Mouse (Mus musculus) right cerebral cortex, postnatal 10 days (tissue): ENCODE data around the gene Dmc1.
A peak's percentile ranks its signal among the peaks of the same experiment; 100 is the strongest.

Experiments used
- DNase-seq, 2 experiments: peaks; one replicate each; pipeline ENCODE4 v3.0.0; 2021; ENCODE audit warnings: low spot score in 2 of 2

Gene Dmc1

DNA sequence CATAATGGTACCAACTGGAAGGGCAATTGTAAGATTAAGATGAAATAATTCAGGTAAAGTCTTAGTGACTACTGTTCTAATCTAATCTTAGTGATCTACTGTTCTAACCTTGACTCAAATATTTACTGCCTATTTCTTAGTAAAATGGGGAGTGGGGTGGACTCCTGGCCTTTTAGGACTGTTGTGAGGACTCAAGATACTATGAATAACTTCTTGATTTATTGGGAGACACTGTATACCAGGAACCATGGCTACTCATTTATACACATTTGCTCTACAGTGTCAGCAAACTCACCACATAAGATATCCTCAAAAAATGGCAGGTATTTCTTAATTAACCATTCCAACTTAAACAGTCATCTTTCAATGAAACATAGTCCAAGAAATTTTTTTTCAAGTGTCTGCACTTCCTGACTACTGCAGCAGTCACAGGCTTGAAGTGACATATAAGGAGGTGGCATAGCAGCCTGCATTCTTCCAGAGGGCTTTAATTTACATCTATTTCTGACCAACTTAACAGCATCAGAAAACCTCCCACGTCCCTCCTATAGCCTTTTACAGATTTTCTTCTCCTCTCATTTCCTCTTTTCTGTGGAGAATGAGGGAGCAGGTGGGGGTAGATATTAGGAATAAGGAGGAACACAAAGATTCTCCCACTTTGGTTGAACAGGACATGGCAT, 29.2 kb downstream of the Dmc1 start:
- no peak for DNase-seq

DNA sequence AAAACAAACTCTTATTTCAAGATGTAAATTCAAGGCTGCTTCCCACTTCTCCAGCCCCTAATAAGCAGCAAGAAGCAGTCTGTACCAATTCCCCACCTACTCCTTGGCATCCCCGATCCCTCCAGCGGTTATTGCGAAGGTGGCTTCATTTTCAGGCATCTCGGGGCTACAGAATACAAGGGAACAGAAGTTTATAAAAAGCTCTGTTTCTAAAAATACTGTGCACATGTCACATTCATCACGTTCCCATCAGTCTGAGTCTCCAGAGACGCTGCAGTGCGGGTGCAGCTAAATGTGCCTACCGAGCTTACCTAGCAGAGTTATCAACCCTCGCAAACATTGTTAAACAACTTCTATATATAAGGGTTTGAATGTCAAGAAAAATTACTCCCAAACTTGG, 42.5 kb downstream of the Dmc1 start:
- DNase-seq = peak; percentile 62 to 68

DNA sequence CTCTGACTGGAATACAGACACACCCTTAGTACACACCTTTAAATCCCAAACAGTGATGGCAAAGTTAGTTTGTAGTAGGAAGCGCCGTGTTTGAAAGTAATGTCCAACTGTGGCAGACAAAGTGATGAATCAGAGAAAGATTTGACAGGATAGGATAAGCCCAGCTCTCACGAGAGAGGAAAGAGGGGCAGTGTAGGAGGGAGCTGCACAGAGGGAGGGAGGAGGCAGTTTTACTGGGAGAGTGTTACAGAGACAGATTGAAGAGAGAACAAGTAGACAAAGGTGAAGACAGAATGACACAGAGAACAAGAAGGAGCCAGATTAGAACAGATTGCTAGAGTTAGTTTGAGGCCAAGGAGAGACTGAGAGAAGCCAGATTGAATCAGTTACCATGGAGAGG, 45.3 kb downstream of the Dmc1 start:
- DNase-seq = no peak

DNA sequence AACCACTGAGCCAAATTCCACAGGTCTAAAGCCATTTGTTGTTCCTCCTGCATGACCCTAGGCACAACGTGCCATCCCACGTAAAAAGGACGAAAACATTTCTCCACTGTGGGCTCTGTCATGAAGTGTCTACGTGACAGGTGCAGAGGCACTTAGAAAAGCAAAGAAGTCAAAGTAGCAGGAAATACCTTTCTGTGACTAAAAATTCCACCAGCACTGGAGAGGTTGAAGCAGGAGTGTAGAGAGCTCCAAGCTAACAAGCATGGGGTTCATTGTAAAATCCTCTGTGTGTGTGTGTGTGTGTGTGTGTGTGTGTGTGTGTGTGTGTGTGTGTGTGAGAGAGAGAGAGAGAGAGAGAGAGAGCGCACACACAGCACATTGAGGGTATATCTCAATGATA, 52.3 kb downstream of the Dmc1 start:
- DNase-seq = no peak

DNA sequence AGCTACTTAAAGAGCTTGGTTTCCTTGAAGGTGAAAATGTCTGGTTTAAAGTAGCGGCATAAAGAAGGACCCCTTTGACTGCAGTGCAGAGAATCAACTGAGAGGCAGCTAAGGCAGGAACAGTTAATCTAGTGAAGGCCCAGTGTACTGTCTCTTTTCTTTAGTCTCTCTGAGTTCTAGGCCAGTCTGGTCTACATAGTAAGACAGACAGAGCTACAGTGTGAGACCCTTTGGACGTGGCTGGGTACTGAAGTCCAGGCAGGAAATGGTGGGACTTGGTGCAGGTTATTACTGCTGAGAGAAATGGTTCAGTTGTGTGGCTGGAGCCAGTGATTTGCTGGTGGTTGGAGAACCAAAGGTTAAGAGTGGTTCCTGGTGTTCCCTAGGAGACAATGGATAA, 56.7 kb downstream of the Dmc1 start:
- no peak for DNase-seq

DNA sequence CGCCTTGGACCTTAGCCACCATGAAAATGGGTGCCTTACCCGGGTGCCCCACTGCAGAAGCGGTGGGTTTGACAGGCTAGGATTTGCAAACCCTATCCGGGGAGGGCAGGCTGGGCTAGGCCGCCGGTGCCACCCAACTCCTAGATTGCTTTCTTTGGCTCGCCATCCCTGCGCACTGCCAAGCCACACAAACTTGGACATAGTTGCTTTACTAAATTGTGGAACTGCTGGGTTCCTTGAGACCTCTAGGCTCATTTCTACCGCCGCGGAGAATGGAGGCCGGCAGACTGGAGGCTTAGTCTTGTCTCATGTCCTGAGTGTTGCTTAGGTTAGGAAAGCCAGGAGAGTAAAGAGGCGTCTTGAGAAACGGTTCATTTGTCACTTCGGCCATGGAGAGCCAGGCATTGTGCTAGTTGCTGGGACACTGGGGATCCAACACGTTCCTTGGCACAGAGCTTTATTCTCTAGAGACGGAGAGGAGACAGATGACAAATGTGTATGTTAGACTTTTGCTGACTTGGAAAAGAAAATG, 57.6 kb downstream of the Dmc1 start:
- no peak for DNase-seq

DNA sequence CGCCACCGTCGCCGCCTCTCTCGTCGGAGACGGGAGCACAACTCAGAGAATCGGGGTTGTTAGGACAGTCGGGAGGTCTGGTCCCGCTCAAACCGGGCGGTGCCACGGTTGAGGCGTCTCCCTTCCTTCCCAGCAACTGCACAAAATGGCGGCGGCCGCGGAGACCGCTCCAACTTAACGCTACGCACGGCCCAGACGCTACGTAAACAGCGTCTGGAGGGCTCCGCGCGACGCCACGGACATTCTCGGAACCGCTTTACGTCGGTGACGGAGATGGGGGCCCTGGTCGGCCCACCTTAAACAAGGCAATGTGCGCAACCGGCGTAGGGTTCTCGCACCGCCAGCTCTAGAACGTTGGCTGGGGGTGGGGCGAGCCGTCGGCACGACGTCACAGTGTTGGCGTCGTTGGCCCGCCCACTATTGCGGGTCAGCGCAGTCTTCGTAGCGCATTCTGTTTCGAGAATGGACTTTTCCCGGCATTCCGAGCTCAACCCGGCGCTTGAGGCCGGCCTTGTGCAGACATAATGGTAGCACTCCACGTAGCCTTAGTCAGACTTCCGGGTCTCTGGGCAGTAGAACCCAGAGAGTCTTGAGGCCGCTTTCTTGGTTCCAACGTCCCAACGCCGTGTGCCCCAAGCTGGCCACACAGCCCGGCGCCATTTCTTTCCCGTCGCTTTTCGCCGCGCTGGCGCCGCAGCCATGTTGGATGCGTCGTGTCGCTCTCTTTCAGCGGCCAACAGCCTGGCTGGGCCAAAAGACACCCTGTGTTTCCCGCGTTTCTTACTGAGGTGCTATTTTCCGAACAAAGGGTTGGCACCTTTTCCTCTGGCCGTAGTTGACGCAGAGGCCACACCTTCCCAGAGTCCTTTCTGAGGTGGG, 58.3 kb downstream of the Dmc1 start, which contains the start of gene Ddx17:
Gene Ddx17, minus strand, starts transcription at position 332 of the 879 bp plus-strand sequence.
- DNase-seq = peak; percentile 98 to 99

DNA sequence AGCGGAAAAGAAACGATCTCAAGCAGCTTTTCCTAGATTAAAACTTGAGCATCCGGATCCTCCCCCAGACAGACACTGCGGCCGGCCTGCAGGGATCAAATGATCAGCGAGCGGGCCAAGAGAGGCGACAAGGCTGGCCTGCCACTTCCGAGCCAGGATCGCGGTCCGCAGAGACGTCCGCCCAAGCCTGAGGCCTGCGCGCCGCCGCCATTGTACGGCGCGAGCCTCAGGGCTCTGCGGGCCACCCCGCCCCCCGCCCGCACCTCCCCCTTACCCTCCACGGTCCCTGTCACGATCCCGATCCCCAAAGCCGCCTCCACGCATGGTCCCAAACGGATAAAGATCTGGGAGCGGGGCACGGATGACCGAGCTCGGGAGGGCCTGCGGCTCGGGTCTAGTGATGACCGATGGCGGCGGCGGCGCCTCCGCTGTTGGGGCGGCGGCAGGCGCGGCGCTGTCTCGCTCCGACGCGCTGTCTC, 58.9 kb downstream of the Dmc1 start:
- DNase-seq = peak; percentile 65

DNA sequence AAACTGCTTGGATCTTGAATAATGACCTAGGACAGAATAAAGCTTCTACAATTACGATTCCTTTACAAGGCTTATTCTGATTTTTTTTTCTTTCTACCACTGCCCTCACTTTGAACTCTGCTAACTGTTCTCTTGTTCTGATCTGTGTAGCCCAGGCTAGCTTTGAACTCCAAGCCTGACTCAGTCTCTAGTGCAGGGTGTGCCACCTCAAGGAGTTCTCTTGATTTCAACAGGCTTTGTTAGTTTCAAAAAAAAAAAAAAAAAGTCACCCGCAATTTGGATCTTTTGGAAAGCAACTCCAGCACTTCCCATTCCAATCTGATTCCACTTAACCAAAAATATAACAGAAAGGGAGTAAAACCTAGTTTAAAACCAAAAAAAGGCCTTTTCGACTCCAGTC, 59.4 kb downstream of the Dmc1 start:
- DNase-seq = no peak

DNA sequence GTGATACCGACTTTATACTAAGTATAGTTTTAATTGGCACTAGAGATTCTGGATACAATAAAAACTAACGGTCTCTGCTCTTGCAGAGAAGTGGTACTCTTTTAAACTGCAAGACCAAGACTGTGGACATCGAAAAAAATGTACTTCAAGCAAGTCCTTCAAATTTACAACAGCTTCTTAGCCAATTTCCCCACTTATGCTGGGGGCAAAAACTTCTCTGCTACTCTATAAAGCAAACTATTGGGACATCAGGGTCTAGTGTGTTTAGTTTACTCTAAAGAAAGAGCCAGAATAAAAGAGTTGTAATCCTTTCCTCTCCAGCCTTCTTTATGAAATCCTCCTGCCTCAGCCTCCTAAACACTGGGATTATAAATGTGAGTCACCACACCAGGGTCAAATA, 60.9 kb downstream of the Dmc1 start:
- no peak for DNase-seq

DNA sequence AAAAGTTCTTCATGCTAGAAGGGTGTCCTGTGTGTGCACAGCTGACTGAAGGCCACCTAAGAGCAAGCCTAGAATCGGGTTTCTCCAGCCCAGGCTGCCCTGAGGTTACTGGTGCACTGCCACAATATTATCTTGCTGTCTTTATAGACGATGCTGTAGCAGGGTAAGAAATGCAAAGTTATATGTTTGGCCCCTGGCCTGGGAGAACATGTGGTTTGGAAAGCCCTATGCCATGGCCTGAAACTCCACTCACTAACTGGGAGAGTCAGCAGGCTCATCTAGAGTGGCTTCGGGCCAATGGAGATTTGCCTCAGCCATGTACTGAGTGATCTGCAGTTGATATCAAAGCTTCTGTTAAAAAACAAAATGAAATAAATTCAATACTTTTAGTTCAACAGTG, 71.1 kb downstream of the Dmc1 start:
- no peak for DNase-seq

DNA sequence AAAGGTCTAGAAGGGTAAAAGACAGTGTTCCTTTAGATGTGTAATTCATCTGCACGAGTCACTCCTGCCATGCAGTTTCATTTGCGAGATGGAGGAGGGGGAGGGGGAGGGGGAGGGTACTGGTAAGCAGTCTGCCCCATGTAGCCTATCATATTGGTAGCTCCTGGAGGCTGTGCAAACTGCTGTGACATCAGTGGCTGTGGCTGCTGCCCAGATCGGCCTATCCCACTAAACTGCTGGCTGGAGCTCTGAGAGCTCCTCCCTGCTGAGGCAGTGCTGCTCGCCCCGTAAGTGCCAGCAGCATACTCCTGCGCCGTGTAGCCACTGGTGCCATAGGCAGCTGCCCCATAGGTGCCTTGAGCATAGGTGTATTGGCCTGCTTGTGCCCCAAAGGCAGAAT, 75.0 kb downstream of the Dmc1 start:
- no peak for DNase-seq

DNA sequence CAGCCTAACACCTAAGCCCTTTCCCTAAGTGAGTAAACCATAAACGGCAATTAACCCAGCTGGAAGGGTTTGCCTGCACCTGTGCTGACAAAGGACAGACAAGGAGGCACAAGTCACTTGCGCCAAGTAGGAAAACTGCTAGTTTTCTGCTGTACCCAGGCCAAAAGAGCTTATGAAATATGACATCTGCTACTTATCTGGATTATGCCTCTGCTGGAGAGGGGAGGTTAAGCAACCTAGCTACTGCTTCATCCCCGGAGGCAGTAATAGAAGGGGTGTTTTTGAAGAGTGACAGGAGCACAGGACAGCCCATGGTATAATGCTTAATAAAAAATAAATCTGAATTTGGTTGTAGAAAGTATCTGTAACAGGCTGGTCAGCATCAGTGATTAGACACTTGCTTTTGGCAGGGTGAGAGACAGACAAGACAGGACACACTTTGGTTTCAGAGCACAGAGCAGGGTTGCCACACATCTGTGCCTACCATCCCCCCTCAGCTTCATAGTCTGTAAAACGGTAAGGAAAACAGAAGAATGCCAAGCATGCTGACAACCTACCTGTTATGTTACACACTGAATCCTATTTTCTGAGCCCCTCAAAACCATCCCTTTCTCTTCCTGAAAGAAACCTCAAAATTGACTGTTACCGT, 76.8 kb downstream of the Dmc1 start:
- DNase-seq = no peak

DNA sequence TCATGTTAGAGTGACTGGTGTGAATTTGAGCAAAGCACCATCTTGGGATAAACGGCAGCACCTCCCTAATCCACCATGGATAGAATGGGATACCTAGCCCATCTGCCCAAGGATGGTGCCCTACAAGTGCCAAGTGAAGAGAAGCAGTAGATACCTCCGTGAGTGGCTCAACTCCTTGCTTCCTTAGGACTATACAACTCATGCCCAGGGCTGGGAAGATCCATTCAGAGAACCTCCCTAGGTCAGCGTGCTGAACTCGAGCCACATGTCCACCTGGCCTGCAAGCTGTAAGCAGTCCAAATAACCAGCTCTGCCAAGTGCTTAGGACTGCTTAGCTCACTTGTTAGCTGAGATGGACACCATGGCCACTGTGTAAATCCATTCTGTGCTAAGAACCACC, 77.7 kb downstream of the Dmc1 start:
- DNase-seq = no peak

DNA sequence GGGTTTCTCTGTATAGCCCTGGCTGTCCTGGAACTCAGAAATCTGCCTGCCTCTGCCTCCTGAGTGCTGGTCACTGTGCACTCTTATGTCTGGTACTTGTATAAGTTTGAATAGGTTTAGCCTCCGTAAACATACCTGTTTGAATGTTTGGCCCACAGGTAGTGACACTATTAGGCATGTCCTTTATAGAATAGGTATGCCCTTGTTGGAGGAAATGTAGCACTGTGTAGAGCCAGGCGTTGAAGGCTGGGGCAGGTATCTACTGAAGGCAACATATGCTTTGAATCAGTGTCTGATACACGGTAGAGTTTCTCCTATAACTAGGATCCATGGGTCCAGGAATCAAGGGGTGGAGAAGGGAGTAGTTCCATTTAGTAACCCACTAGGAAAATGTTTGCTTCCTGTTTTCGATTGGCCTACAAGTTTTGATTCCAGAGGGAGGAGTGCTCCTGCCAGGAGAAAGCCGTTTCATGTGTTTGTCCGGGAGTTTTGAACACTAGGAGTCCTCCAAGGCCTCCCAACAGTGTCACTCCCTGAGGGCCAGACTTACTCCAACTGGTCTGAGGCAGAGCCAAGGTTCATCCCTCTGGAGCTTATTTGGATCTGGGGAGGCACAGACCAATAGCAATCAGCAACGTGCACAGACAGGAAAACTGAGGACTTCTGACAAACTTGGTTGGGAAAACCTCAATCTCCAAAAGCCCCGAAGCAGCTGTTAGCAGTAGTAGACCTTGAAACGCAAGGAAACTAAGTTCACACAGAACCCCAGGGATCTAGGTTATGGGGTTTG, 78.7 kb downstream of the Dmc1 start:
- no peak for DNase-seq

DNA sequence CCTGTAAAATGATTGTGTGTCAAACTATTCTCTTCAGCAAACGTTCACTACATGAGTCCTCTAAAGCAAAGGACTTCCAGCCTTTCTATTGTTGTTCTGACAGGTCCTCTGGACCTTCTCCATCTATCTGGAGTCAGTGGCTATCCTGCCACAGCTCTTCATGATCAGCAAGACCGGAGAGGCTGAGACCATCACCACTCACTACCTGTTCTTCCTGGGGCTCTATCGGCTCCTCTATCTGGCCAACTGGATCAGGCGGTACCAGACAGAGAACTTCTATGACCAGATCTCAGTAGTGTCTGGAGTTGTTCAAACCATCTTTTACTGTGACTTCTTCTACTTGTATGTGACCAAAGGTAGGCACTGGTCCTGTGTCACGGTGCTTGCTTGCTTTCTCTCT, 79.3 kb downstream of the Dmc1 start:
- no peak for DNase-seq

DNA sequence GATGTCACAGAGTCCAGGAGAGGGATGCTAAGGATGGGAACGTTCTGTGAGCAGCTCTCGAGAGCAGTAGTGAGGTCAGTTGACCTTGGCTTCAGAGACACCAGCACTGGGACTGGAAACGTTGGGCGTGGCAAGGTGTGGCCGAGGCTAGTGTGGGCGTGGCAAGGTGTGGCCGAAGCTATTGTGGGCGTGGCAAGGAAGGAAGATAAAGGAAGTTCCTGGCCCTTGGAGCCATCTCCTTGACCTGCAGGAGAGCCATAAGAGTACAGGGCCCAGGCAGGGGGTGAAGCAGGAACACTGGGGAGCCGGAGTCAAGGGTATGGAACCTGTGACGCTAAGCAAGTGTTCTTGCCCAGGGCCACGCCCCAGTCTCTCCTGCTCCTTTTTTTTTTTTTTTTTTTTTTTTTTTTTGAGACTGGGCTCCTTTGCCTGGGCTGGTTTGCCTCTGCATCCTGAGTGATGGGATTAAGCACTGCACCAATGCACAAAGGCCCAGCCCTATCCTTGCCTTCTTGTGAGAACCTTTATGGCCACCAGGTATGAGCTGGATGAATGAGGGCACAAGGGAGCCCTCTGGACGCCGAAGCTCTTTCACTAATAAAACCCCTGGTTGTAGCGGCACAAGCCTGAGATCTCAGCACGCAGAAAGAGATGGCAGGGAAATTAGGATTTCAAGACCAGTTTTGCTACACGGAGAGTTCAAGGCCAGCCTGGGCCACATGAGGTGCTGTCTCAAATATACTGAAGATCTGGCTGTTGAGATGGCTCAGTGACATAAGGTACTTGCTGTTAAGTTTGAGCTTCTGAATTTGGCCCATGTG, 85.3 kb downstream of the Dmc1 start:
- DNase-seq = no peak

DNA sequence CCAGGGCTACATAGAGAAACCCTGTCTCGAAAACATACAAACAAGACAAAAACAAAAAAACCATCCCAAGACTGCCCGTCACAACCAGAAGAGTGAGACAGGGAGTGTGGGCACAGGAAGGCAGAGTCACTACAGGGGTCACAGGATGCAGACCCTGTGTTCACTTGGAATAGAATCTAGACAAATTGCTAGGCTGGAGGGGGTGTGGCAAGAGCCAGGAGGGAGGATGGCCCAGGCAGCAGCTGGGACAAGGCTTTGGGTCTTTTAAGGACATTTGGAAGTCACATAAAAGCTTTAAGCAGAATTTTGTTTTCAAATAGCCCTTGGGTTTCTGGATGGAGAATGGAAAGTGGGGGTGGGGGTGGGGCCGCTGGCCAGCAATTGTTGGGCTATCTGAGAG, 86.3 kb downstream of the Dmc1 start:
- no peak for DNase-seq

DNA sequence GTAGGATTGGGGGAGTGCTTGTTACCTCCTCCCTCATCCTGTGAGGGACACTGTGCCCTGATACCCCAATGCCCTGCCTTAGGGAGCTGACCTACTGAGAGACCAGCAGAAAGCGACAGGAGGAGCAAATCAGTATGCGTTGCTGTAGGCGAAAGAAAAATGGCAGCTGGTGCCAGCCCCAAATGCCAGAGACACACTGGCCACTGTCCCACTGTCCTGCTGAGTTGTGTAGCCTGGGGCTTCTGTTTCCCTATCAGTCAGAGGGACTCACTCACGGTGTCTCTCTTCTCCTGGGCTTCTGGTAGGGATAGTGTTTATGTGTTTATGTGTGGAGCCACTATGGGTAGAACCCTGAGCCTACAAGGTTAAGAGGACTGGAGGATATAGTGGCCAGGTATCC, 87.2 kb downstream of the Dmc1 start:
- DNase-seq = no peak

DNA sequence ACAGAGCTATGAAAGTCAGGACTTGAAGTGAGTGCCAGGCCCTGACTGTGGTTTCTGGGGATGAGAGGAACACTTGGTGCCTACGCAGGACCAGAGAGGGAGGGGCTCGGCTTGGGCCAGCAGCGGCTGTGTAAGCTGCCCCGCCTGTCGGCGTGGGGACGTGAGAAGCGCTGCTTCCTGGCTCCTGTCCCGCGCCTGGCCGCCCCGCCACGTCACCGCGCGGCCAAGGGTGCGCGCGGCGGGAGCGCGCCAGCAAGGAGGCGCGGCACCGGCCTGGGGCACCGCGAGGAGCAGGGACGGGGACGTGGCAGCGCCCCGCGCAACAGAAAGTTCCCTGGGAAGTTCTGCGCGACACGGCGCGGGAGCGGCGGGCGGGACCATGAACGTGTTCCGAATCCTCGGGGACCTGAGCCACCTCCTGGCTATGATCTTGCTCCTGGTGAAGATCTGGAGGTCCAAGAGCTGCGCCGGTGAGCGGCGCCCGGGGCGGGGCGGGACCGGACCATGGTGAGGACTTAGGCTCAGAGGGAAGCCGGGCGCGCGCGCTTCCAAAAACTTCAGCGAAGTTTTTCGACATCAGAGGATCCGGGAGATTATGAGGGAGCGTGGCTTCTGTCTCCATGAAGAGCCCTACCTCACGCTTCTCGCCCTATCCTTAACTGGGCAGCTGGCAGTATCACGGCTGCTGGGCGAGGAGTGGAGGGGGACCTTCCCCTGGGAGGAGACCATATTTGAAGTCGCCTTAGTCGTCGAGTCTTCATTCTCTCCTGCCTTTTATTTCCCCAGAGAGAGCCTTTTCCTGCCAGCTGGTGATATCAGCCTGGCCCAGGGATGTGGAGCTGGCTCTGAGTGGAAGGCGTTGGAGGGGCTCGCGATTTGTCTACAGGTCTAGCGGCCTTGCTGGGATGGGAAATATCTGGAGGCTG, 88.5 kb downstream of the Dmc1 start, which contains the start of gene Kdelr3:
Gene Kdelr3, plus strand, starts transcription at position 241 of the 926 bp plus-strand sequence.
- DNase-seq = no peak
